Mouse (Mus musculus) C2C12 (cell line): ENCODE measurements around the gene Bcar3.

Experiments
- CEBPB ChIP-seq: IDR thresholded peaks from one replicate; pipeline ENCODE4 v1.6.1; 2011; ENCODE audit warnings: low read depth, mild to moderate bottlenecking, control low read depth, moderate library complexity
- CTCF ChIP-seq: IDR thresholded peaks from one replicate; pipeline ENCODE4 v1.5.1; 2011; ENCODE audit not compliant: control insufficient read depth, insufficient read depth, insufficient read length
- FOSL1 ChIP-seq: IDR thresholded peaks from one replicate; pipeline ENCODE4 v1.8.0; 2011; ENCODE audit warnings: mild to moderate bottlenecking, low read length; ENCODE audit not compliant: poor library complexity, insufficient read depth, severe bottlenecking
- MAX ChIP-seq: IDR thresholded peaks from one replicate; pipeline ENCODE4 v1.6.1; 2011; ENCODE audit warnings: mild to moderate bottlenecking, control low read depth
- MYOD1 ChIP-seq: IDR thresholded peaks from one replicate; pipeline ENCODE4 v1.6.1; 2011; ENCODE audit warnings: low read depth; ENCODE audit not compliant: control insufficient read depth, insufficient read length
- MYOG ChIP-seq: IDR thresholded peaks from one replicate; pipeline ENCODE4 v1.6.1; 2011; ENCODE audit not compliant: control insufficient read depth, insufficient read length; ENCODE audit errors: extremely low read depth
- USF1 ChIP-seq: IDR thresholded peaks from one replicate; pipeline ENCODE4 v1.6.1; 2011; ENCODE audit warnings: low read depth, mild to moderate bottlenecking, control low read depth, moderate library complexity

GRCm38 (mm10) chr3:122360721-122361138 lies 66.8 kb downstream of the Bcar3 start:
- TF ChIP-seq CTCF: no peak
- no peak for TF ChIP-seq MYOG
- TF ChIP-seq MAX: no peak
- no peak for TF ChIP-seq CEBPB
- TF ChIP-seq FOSL1: no peak
- TF ChIP-seq USF1: no peak
- no peak for TF ChIP-seq MYOD1
